Mouse (Mus musculus) CH12.LX (cell line): Measurements from ENCODE around the gene Pgm5. TPM values are rescaled to one million over a fixed set of nuclear protein-coding genes. Genes with fewer than 3 reads are reported as not detected.

Experiments used
- DNase-seq: peaks from one replicate; pipeline ENCODE4 v3.0.0-alpha.2; 2013; ENCODE audit errors: extremely low read depth
- H3K27ac ChIP-seq: 2 replicates; pipeline ENCODE4 v1.5.1; 2012; ENCODE audit warnings: low read depth, mild to moderate bottlenecking, control low read depth, moderate library complexity; ENCODE audit not compliant: insufficient read depth
- H3K27me3 ChIP-seq: replicated peaks from 2 replicates; pipeline ENCODE3; 2012; ENCODE audit warnings: inconsistent platforms
- H3K36me3 ChIP-seq, 2 experiments: replicated peaks in 1 of 2; 2 replicates each; pipeline versions ENCODE3 to v1.6.1; 2012; ENCODE audit warnings: inconsistent platforms in 1 of 2, low read length in 1 of 2, mild to moderate bottlenecking in 1 of 2, mixed read lengths in 1 of 2, moderate library complexity in 1 of 2; ENCODE audit not compliant: control insufficient read depth in 1 of 2, insufficient read depth in 1 of 2
- H3K4me1 ChIP-seq, 2 experiments: 2 replicates each; pipeline ENCODE4 v1.6.1; 2012; ENCODE audit warnings: inconsistent platforms in 1 of 2, moderate library complexity in 1 of 2; ENCODE audit not compliant: insufficient read depth in 2 of 2, control insufficient read depth in 1 of 2
- H3K4me2 ChIP-seq: 2 replicates; pipeline ENCODE4 v1.6.1; 2012; ENCODE audit warnings: low read depth, mild to moderate bottlenecking, control low read depth; ENCODE audit not compliant: poor library complexity, insufficient read depth, severe bottlenecking
- H3K4me3 ChIP-seq, 3 experiments: fragments of 150-350 bp in 1 of 3; sonication (generic) in 1 of 3; replicated peaks in 1 of 3; 2 replicates each; pipeline versions ENCODE3 to v1.5.1; 2011 to 2012; ENCODE audit warnings: low read depth in 2 of 3, low read length in 2 of 3, mild to moderate bottlenecking in 2 of 3, moderate library complexity in 2 of 3, control low read depth in 1 of 3, improper control_type of control experiment in 1 of 3, inconsistent platforms in 1 of 3, mixed read lengths in 1 of 3; ENCODE audit not compliant: poor library complexity in 1 of 3
- H3K79me2 ChIP-seq: replicated peaks from 2 replicates; pipeline ENCODE4 v1.6.1; 2012; ENCODE audit warnings: mild to moderate bottlenecking, moderate library complexity; ENCODE audit not compliant: control insufficient read depth, poor library complexity, insufficient read depth, severe bottlenecking; ENCODE audit errors: extremely low read depth
- H3K9ac ChIP-seq: 2 replicates; pipeline ENCODE4 v1.6.1; 2012; ENCODE audit warnings: low read depth, mild to moderate bottlenecking, control low read depth, moderate library complexity; ENCODE audit not compliant: insufficient read depth
- H3K9me3 ChIP-seq: replicated peaks from 2 replicates; pipeline ENCODE3; 2012; ENCODE audit warnings: low read length, inconsistent platforms, mixed read lengths
- CHD2 ChIP-seq: IDR thresholded peaks from 2 replicates; pipeline ENCODE4 v1.6.1; 2011; ENCODE audit warnings: low read length, improper control_type of control experiment
- CTCF ChIP-seq, 2 experiments: IDR thresholded peaks in 1 of 2; conservative IDR thresholded peaks in 1 of 2; 2 replicates each; pipeline ENCODE4 v1.5.1; 2011 to 2012; ENCODE audit warnings: low read depth in 2 of 2, low read length in 2 of 2, improper control_type of control experiment in 1 of 2, inconsistent platforms in 1 of 2, mild to moderate bottlenecking in 1 of 2, moderate library complexity in 1 of 2
- E2F4 ChIP-seq: IDR thresholded peaks from 2 replicates; pipeline ENCODE4 v1.6.1; 2011; ENCODE audit warnings: low read depth, low read length, improper control_type of control experiment; ENCODE audit not compliant: insufficient replicate concordance
- ELF1 ChIP-seq: IDR thresholded peaks from 2 replicates; pipeline ENCODE4 v1.6.1; 2014; ENCODE audit warnings: low read depth, mild to moderate bottlenecking, inconsistent platforms, low read length, improper control_type of control experiment
- IRF4 ChIP-seq: IDR thresholded peaks from 2 replicates; pipeline ENCODE4 v1.6.1; 2014; ENCODE audit warnings: low read depth, mild to moderate bottlenecking, inconsistent platforms, low read length, improper control_type of control experiment
- JUN ChIP-seq: IDR thresholded peaks from 2 replicates; pipeline ENCODE4 v1.6.1; 2011; ENCODE audit warnings: low read depth, mild to moderate bottlenecking, low read length, improper control_type of control experiment, moderate library complexity; ENCODE audit not compliant: insufficient read depth
- JUND ChIP-seq: conservative IDR thresholded peaks from 2 replicates; pipeline ENCODE4 v1.6.1; 2011; ENCODE audit warnings: low read depth, low read length, improper control_type of control experiment
- MAX ChIP-seq: IDR thresholded peaks from 2 replicates; pipeline ENCODE4 v1.6.1; 2011; ENCODE audit warnings: low read length, improper control_type of control experiment
- MEF2A ChIP-seq: IDR thresholded peaks from 2 replicates; pipeline ENCODE4 v1.6.1; 2014; ENCODE audit warnings: low read depth, mild to moderate bottlenecking, inconsistent platforms, low read length, improper control_type of control experiment, borderline replicate concordance
- MXI1 ChIP-seq: IDR thresholded peaks from 2 replicates; pipeline ENCODE4 v1.6.1; 2011; ENCODE audit warnings: mild to moderate bottlenecking, low read depth, low read length, improper control_type of control experiment
- MYC ChIP-seq: IDR thresholded peaks from 2 replicates; pipeline ENCODE4 v1.6.1; 2011; ENCODE audit warnings: low read depth, mild to moderate bottlenecking, improper control_type of control experiment, low read length
- NELFE ChIP-seq: IDR thresholded peaks from 2 replicates; pipeline ENCODE4 v1.6.1; 2011; ENCODE audit warnings: low read depth, low read length, improper control_type of control experiment
- NRF1 ChIP-seq: IDR thresholded peaks from 2 replicates; pipeline ENCODE4 v1.6.1; 2014; ENCODE audit warnings: low read depth, mild to moderate bottlenecking, inconsistent platforms, low read length, improper control_type of control experiment, moderate library complexity
- POLR2AphosphoS2 ChIP-seq: IDR thresholded peaks from 2 replicates; pipeline ENCODE4 v1.6.1; 2011; ENCODE audit warnings: low read depth, low read length, improper control_type of control experiment
- RAD21 ChIP-seq: IDR thresholded peaks from 2 replicates; pipeline ENCODE4 v1.6.1; 2011; ENCODE audit warnings: low read depth, mild to moderate bottlenecking, low read length, improper control_type of control experiment, moderate library complexity
- SIN3A ChIP-seq: IDR thresholded peaks from 2 replicates; pipeline ENCODE4 v1.6.1; 2012; ENCODE audit warnings: low read length, improper control_type of control experiment, inconsistent platforms
- TBP ChIP-seq: conservative IDR thresholded peaks from 2 replicates; pipeline ENCODE4 v1.6.1; 2011; ENCODE audit warnings: low read depth, low read length, improper control_type of control experiment
- TCF12 ChIP-seq: IDR thresholded peaks from 2 replicates; pipeline ENCODE4 v1.6.1; 2014; ENCODE audit warnings: low read depth, mild to moderate bottlenecking, inconsistent platforms, low read length, improper control_type of control experiment
- UBTF ChIP-seq: IDR thresholded peaks from 2 replicates; pipeline ENCODE4 v1.6.1; 2012; ENCODE audit warnings: low read depth, mild to moderate bottlenecking, inconsistent platforms, low read length, improper control_type of control experiment, moderate library complexity
- USF1 ChIP-seq: IDR thresholded peaks from 2 replicates; pipeline ENCODE4 v1.6.1; 2014; ENCODE audit warnings: low read depth, mild to moderate bottlenecking, inconsistent platforms, low read length, improper control_type of control experiment
- USF2 ChIP-seq: conservative IDR thresholded peaks from 2 replicates; pipeline ENCODE4 v1.6.1; 2011; ENCODE audit warnings: low read depth, low read length, improper control_type of control experiment
- ZMIZ1 ChIP-seq: IDR thresholded peaks from 2 replicates; pipeline ENCODE4 v1.6.1; 2012; ENCODE audit warnings: low read depth, mild to moderate bottlenecking, inconsistent platforms, low read length, improper control_type of control experiment
- dilution Hi-C: fragments of 300-500 bp; cut with MboI; formaldehyde crosslinking; loops from 2 replicates; pipeline ENCODE4 v1.14.3; 2020; ENCODE audit warnings: low sequenced_read_pairs; ENCODE audit not compliant: extremely low pct_unique_long_range_greater_than_20kb, extremely low pct_ligation_motif_present
- in situ Hi-C: fragments of 300-500 bp; cut with MboI; formaldehyde crosslinking; loops from 3 replicates; pipeline ENCODE4 v1.14.3; 2019; ENCODE audit warnings: low sequenced_read_pairs, low pct_ligation_motif_present, low pct_unique_long_range_greater_than_20kb, mixed read lengths
- polyA plus RNA-seq: library from polyadenylated mRNA; unstranded; fragments of >175 nt; gene quantifications from 2 replicates; pipeline ENCODE4 v1.2.1, GENCODE M21; 2012; ENCODE audit warnings: low read depth; ENCODE audit not compliant: insufficient read length
- total RNA-seq, 2 experiments: library from RNA; depleted of rRNA; stranded (reverse); fragments of 300-350 nt in 1 of 2; fragments of >200 nt in 1 of 2; gene quantifications; 2 replicates each; pipeline ENCODE4 v1.2.3; 2012 to 2014

Gene Pgm5
- total and polyA plus RNA-seq, 3 experiments = not detected

DNA sequence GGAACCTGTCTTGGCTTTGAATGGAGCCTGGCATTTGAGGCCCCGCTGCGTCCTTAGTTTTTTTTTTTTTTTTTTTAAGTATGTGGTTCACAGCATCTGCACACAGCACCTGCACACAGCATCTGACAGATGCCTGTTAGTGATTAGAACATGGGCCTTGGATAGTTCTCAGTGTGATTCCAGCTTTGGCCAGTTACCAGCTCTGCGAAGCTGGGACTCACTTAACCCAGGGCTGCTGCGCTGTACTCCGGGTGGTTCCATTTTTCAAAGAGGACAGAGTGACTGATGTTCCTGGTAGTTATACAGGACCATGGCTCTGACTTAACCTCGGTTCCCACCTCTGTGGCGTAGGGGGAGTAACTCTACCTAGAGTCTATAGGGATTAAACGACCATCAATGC, 211.2 kb downstream of the Pgm5 start:
- no peak for TF ChIP-seq USF2
- no peak for TF ChIP-seq TCF12
- TF ChIP-seq JUN = no peak
- TF ChIP-seq ZMIZ1 = no peak
- no peak for TF ChIP-seq POLR2AphosphoS2
- no peak for TF ChIP-seq TBP
- H3K4me3 ChIP-seq = no peak overlapping the region
- dilution Hi-C loops = no loop called here
- no peak overlapping the region for H3K9ac ChIP-seq
- no peaks in the 10 kb centered on the region for H3K36me3 ChIP-seq
- no peak overlapping the region for H3K27ac ChIP-seq
- H3K4me1 ChIP-seq = peaks cover 0 to 20% of the 10 kb centered on the region in 2 experiments; a peak in 2 of 4 replicates
- no peaks in the 10 kb centered on the region for H3K9me3 ChIP-seq
- no peaks in the 10 kb centered on the region for H3K79me2 ChIP-seq
- no peak overlapping the region for H3K4me2 ChIP-seq
- in situ Hi-C loops = no loop called here
- H3K27me3 ChIP-seq = no peaks in the 10 kb centered on the region
- DNase-seq = no peak

DNA sequence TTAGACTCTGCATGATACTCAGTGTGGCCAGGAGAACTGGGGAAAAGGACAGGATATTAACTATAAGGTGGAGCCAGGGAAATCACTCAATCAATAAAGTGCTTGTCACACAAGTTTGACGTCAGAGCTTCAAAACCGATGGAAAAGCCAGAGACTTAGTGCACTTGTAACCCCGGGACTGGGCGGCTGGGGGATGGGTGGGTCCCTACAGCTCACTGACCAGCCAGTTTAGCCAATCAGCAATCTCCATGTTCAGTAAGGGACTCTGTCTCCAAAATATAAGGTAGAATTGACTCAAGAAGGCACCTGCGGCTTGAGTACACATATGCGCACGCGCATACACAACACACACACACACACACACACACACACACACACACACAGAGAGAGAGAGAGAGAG, 213.6 kb downstream of the Pgm5 start:
- in situ Hi-C loops = no loop called here
- no peaks in the 10 kb centered on the region for H3K36me3 ChIP-seq
- H3K27me3 ChIP-seq = no peaks in the 10 kb centered on the region
- TF ChIP-seq RAD21 (no peak), CHD2 (no peak), CTCF (conservative IDR thresholded peaks at IDR 0.05 in 1 of 2, IDR thresholded peaks at IDR 0.05 in 1 of 2; ENCODE audit: low read depth in 2 of 2, low read length in 2 of 2) (no peak), JUND (no peak), ELF1 (no peak), UBTF (no peak), NRF1 (no peak), E2F4 (no peak), MEF2A (no peak), ZMIZ1 (no peak), MAX (no peak), IRF4 (no peak), SIN3A (no peak), TCF12 (no peak), MYC (no peak), USF1 (no peak), MXI1 (no peak), NELFE (no peak), TBP (no peak)
- H3K9me3 ChIP-seq = no peaks in the 10 kb centered on the region
- peaks cover 0 to 40% of the 10 kb centered on the region in 2 experiments; a peak in 2 of 4 replicates for H3K4me1 ChIP-seq
- H3K27ac ChIP-seq = no peak overlapping the region
- no peak overlapping the region for H3K4me3 ChIP-seq
- no peak overlapping the region for H3K4me2 ChIP-seq
- DNase-seq = no peak
- no peaks in the 10 kb centered on the region for H3K79me2 ChIP-seq
- no peak overlapping the region for H3K9ac ChIP-seq
- dilution Hi-C loops = no loop called here
